Mouse (Mus musculus) MEL (cell line): ENCODE measurements at regions not wholly inside any gene's neighbourhood (a gene's known extent, or its start where the extent isn't known, plus 50 kb on each side); places are given as distances from the start of the nearest gene placed in this dataset.

Source experiments
- DNase-seq: peaks from one replicate; pipeline ENCODE4 v3.0.0; 2011; ENCODE audit warnings: low read depth, low spot score
- H3K27ac ChIP-seq: 2 replicates; pipeline ENCODE4 v1.5.1; 2012; ENCODE audit warnings: low read depth, mild to moderate bottlenecking, control low read depth, low read length, moderate library complexity; ENCODE audit not compliant: control insufficient read depth
- H3K27me3 ChIP-seq, 2 experiments: fragments of 150-350 bp in 1 of 2; sonication (generic) in 1 of 2; 2 replicates each; pipeline ENCODE4 v1.6.1; 2012; ENCODE audit warnings: low read length in 2 of 2, mild to moderate bottlenecking in 2 of 2, improper control_type of control experiment in 1 of 2, moderate library complexity in 1 of 2; ENCODE audit not compliant: insufficient read depth in 2 of 2, control insufficient read depth in 1 of 2
- H3K36me3 ChIP-seq, 2 experiments: 2 replicates each; pipeline ENCODE4 v1.6.1; 2012 to 2014; ENCODE audit warnings: low read length in 2 of 2, improper control_type of control experiment in 1 of 2, inconsistent platforms in 1 of 2, mild to moderate bottlenecking in 1 of 2; ENCODE audit not compliant: insufficient read depth in 2 of 2, control insufficient read depth in 1 of 2
- H3K4me1 ChIP-seq, 2 experiments: fragments of 150-350 bp in 1 of 2; sonication (generic) in 1 of 2; 2 replicates each; pipeline ENCODE4 v1.6.1; 2012; ENCODE audit warnings: low read length in 2 of 2, improper control_type of control experiment in 1 of 2, mild to moderate bottlenecking in 1 of 2; ENCODE audit not compliant: insufficient read depth in 2 of 2, control insufficient read depth in 1 of 2
- H3K4me3 ChIP-seq, 2 experiments: fragments of 150-350 bp in 1 of 2; sonication (generic) in 1 of 2; 2 replicates each; pipeline ENCODE4 v1.5.1; 2012; ENCODE audit warnings: low read depth in 2 of 2, low read length in 2 of 2, mild to moderate bottlenecking in 2 of 2, moderate library complexity in 2 of 2, control low read depth in 1 of 2, improper control_type of control experiment in 1 of 2; ENCODE audit not compliant: control insufficient read depth in 1 of 2, insufficient read depth in 1 of 2
- H3K79me2 ChIP-seq: 2 replicates; pipeline ENCODE4 v1.6.1; 2012; ENCODE audit warnings: mild to moderate bottlenecking, low read length, moderate library complexity; ENCODE audit not compliant: control insufficient read depth, poor library complexity, insufficient read depth
- H3K9ac ChIP-seq: 2 replicates; pipeline ENCODE4 v1.6.1; 2012; ENCODE audit warnings: low read depth, mild to moderate bottlenecking, control low read depth, low read length, moderate library complexity; ENCODE audit not compliant: control insufficient read depth, poor library complexity, severe bottlenecking
- H3K9me3 ChIP-seq: fragments of 150-350 bp; sonication (generic); replicated peaks from 2 replicates; pipeline ENCODE4 v1.6.1; 2012; ENCODE audit warnings: mild to moderate bottlenecking, low read length, improper control_type of control experiment, moderate library complexity; ENCODE audit not compliant: insufficient read depth
- BHLHE40 ChIP-seq: IDR thresholded peaks from 2 replicates; pipeline ENCODE4 v1.6.1; 2012; ENCODE audit warnings: low read depth, mild to moderate bottlenecking, inconsistent platforms, low read length, improper control_type of control experiment, borderline replicate concordance
- CHD1 ChIP-seq: IDR thresholded peaks from 2 replicates; pipeline ENCODE4 v1.6.1; 2012; ENCODE audit warnings: low read depth, mild to moderate bottlenecking, inconsistent platforms, low read length, improper control_type of control experiment
- CHD2 ChIP-seq: IDR thresholded peaks from 2 replicates; pipeline ENCODE4 v1.6.1; 2011; ENCODE audit warnings: low read length, improper control_type of control experiment
- CTCF ChIP-seq, 3 experiments: IDR thresholded peaks in 2 of 3; conservative IDR thresholded peaks in 1 of 3; 2 replicates each; pipeline ENCODE4 v1.5.1; 2011 to 2012; ENCODE audit warnings: low read length in 3 of 3, low read depth in 2 of 3, mild to moderate bottlenecking in 2 of 3, improper control_type of control experiment in 1 of 3, inconsistent platforms in 1 of 3, mixed read lengths in 1 of 3, moderate library complexity in 1 of 3; ENCODE audit not compliant: control insufficient read depth in 1 of 3, insufficient read depth in 1 of 3, poor library complexity in 1 of 3, severe bottlenecking in 1 of 3
- E2F4 ChIP-seq: IDR thresholded peaks from 2 replicates; pipeline ENCODE4 v1.6.1; 2011; ENCODE audit warnings: low read depth, low read length, improper control_type of control experiment, borderline replicate concordance
- ELF1 ChIP-seq: IDR thresholded peaks from 2 replicates; pipeline ENCODE4 v1.6.1; 2014; ENCODE audit warnings: low read depth, mild to moderate bottlenecking, inconsistent platforms, low read length, improper control_type of control experiment, moderate library complexity
- ETS1 ChIP-seq: IDR thresholded peaks from 2 replicates; pipeline ENCODE4 v1.6.1; 2012; ENCODE audit warnings: low read depth, mild to moderate bottlenecking, inconsistent platforms, low read length, improper control_type of control experiment, moderate library complexity
- GABPA ChIP-seq: IDR thresholded peaks from 2 replicates; pipeline ENCODE4 v1.6.1; 2012; ENCODE audit warnings: low read depth, mild to moderate bottlenecking, inconsistent platforms, low read length, improper control_type of control experiment, moderate library complexity
- GATA1 ChIP-seq: IDR thresholded peaks from 2 replicates; pipeline ENCODE4 v1.6.1; 2011; ENCODE audit warnings: low read depth, low read length, improper control_type of control experiment
- HCFC1 ChIP-seq: IDR thresholded peaks from 2 replicates; pipeline ENCODE4 v1.6.1; 2012; ENCODE audit warnings: low read depth, mild to moderate bottlenecking, inconsistent platforms, low read length, improper control_type of control experiment, moderate library complexity
- KAT2A ChIP-seq: conservative IDR thresholded peaks from 2 replicates; pipeline ENCODE4 v1.6.1; 2012; ENCODE audit warnings: low read depth, low read length, improper control_type of control experiment, inconsistent platforms
- MAX ChIP-seq: IDR thresholded peaks from 2 replicates; pipeline ENCODE4 v1.6.1; 2011; ENCODE audit warnings: low read length, improper control_type of control experiment
- MAZ ChIP-seq: IDR thresholded peaks from 2 replicates; pipeline ENCODE4 v1.6.1; 2012; ENCODE audit warnings: low read depth, mild to moderate bottlenecking, inconsistent platforms, low read length, improper control_type of control experiment
- MEF2A ChIP-seq: IDR thresholded peaks from 2 replicates; pipeline ENCODE4 v1.6.1; 2014; ENCODE audit warnings: low read depth, mild to moderate bottlenecking, inconsistent platforms, low read length, improper control_type of control experiment; ENCODE audit not compliant: poor library complexity, insufficient replicate concordance, severe bottlenecking; ENCODE audit errors: extremely low read depth
- MXI1 ChIP-seq: IDR thresholded peaks from 2 replicates; pipeline ENCODE4 v1.6.1; 2011; ENCODE audit warnings: mild to moderate bottlenecking, low read depth, low read length, improper control_type of control experiment
- NELFE ChIP-seq: IDR thresholded peaks from 2 replicates; pipeline ENCODE4 v1.6.1; 2011; ENCODE audit warnings: low read depth, low read length, improper control_type of control experiment
- NRF1 ChIP-seq: IDR thresholded peaks from 2 replicates; pipeline ENCODE4 v1.6.1; 2014; ENCODE audit warnings: low read depth, mild to moderate bottlenecking, inconsistent platforms, low read length, improper control_type of control experiment, moderate library complexity; ENCODE audit not compliant: poor library complexity, insufficient read depth, severe bottlenecking
- POLR2AphosphoS2 ChIP-seq: IDR thresholded peaks from 2 replicates; pipeline ENCODE4 v1.6.1; 2011; ENCODE audit warnings: low read length, improper control_type of control experiment
- POLR2AphosphoS5 ChIP-seq: IDR thresholded peaks from 2 replicates; pipeline ENCODE4 v1.6.1; 2012; ENCODE audit warnings: low read depth, borderline replicate concordance, mild to moderate bottlenecking, inconsistent platforms, low read length, moderate library complexity, mixed read lengths
- RCOR1 ChIP-seq: IDR thresholded peaks from 2 replicates; pipeline ENCODE4 v1.6.1; 2012; ENCODE audit warnings: low read depth, mild to moderate bottlenecking, inconsistent platforms, low read length, improper control_type of control experiment
- SIN3A ChIP-seq: IDR thresholded peaks from 2 replicates; pipeline ENCODE4 v1.6.1; 2012; ENCODE audit warnings: low read length, improper control_type of control experiment, inconsistent platforms
- SMC3 ChIP-seq: IDR thresholded peaks from 2 replicates; pipeline ENCODE4 v1.6.1; 2011; ENCODE audit warnings: low read depth, low read length, improper control_type of control experiment
- TAL1 ChIP-seq: IDR thresholded peaks from 2 replicates; pipeline ENCODE4 v1.6.1; 2012; ENCODE audit warnings: mild to moderate bottlenecking, inconsistent platforms, low read length, moderate library complexity, mixed read lengths
- TCF12 ChIP-seq: IDR thresholded peaks from 2 replicates; pipeline ENCODE4 v1.6.1; 2014; ENCODE audit warnings: low read depth, mild to moderate bottlenecking, inconsistent platforms, low read length, improper control_type of control experiment, moderate library complexity
- UBTF ChIP-seq: IDR thresholded peaks from 2 replicates; pipeline ENCODE4 v1.6.1; 2012; ENCODE audit warnings: low read depth, mild to moderate bottlenecking, inconsistent platforms, low read length, improper control_type of control experiment, moderate library complexity, borderline replicate concordance; ENCODE audit not compliant: insufficient read depth
- USF2 ChIP-seq, 2 experiments: IDR thresholded peaks; 2 replicates each; pipeline ENCODE4 v1.6.1; 2011 to 2012; ENCODE audit warnings: improper control_type of control experiment in 2 of 2, low read length in 2 of 2, borderline replicate concordance in 1 of 2, inconsistent platforms in 1 of 2, low read depth in 1 of 2, mild to moderate bottlenecking in 1 of 2; ENCODE audit not compliant: insufficient read depth in 1 of 2
- ZC3H11A ChIP-seq: IDR thresholded peaks from 2 replicates; pipeline ENCODE4 v1.6.1; 2012; ENCODE audit warnings: low read depth, mild to moderate bottlenecking, inconsistent platforms, low read length, improper control_type of control experiment
- ZMIZ1 ChIP-seq: IDR thresholded peaks from 2 replicates; pipeline ENCODE4 v1.6.1; 2012; ENCODE audit warnings: low read depth, mild to moderate bottlenecking, inconsistent platforms, low read length, improper control_type of control experiment, moderate library complexity

DNA sequence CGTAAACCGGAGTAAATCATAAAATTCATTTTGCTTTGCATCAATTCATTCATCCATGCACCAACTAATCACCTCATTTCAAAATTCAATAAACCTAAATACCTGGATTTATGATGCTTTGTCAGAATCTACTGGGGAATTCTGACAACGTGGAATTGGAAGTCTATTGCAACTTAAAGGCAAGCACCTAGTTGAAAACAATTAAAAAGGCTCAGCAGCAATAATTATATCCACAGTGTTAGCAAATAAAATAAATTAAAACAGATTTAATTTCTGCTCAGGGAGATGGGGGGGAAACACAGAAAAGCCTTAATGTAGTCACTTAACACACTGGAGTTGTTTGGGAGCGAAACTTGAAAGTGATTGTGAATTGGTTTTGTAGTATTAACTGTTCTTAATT, 430.3 kb upstream of the Tenm3 start:
- TF ChIP-seq GATA1 (no peak), NRF1 (no peak)
- no peak for DNase-seq

DNA sequence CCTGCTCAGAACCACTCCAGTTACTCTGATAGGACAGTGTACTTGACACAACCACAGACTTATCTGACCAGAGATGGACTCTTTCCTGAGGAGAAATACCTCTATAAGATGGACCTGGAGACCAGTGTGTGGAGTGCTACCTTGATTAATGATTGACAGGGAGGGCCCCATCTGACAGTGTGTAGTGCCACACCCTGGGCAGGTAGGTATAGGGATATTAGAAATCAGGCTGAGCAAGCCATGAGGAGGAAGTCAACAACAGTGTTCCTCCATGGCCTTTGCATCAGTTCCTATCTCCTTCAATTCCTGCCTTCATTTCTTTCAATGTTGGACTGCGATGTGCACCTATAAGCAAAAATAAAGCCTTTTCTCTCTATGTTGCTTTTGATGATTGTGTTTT, 429.4 kb upstream of the Tenm3 start:
- H3K27ac ChIP-seq, result no peak overlapping the region
- H3K27me3 ChIP-seq, result no peaks in the 10 kb centered on the region
- H3K4me1 ChIP-seq, result no peaks in the 10 kb centered on the region
- no peaks in the 10 kb centered on the region for H3K36me3 ChIP-seq
- H3K9me3 ChIP-seq, result no peaks in the 10 kb centered on the region
- H3K9ac ChIP-seq, result no peak overlapping the region
- no peaks in the 10 kb centered on the region for H3K79me2 ChIP-seq
- no peak for TF ChIP-seq MAX
- no peak for TF ChIP-seq GATA1
- no peak for TF ChIP-seq KAT2A
- no peak for TF ChIP-seq UBTF
- TF ChIP-seq MAZ, result no peak
- no peak for TF ChIP-seq RCOR1
- no peak for TF ChIP-seq HCFC1
- no peak for TF ChIP-seq SMC3
- no peak for TF ChIP-seq ZC3H11A
- TF ChIP-seq ETS1, result no peak
- no peak for TF ChIP-seq CHD2
- TF ChIP-seq BHLHE40, result no peak
- no peak for TF ChIP-seq GABPA
- no peak for TF ChIP-seq POLR2AphosphoS2
- no peak for TF ChIP-seq NRF1
- TF ChIP-seq TCF12, result no peak
- no peak for TF ChIP-seq POLR2AphosphoS5
- TF ChIP-seq E2F4, result no peak
- no peak for DNase-seq
- no peak overlapping the region for H3K4me3 ChIP-seq

More for the DNA sequence above, 430.3 kb upstream of the Tenm3 start:
- no peak overlapping the region for H3K27ac ChIP-seq
- no peak overlapping the region for H3K4me3 ChIP-seq
- H3K79me2 ChIP-seq, result no peaks in the 10 kb centered on the region
- H3K4me1 ChIP-seq, result no peaks in the 10 kb centered on the region
- H3K36me3 ChIP-seq, result no peaks in the 10 kb centered on the region
- no peaks in the 10 kb centered on the region for H3K27me3 ChIP-seq
- no peaks in the 10 kb centered on the region for H3K9me3 ChIP-seq
- H3K9ac ChIP-seq, result no peak overlapping the region

GRCm38 (mm10) chr8:49263416-49263815, 419.7 kb upstream of the Tenm3 start:
- Histone ChIP-seq H3K9me3 (no peaks in the 10 kb centered on the region), H3K4me1 (no peaks in the 10 kb centered on the region), H3K4me3 (no peak overlapping the region), H3K27ac (no peak overlapping the region), H3K9ac (no peak overlapping the region), H3K27me3 (no peaks in the 10 kb centered on the region), H3K36me3 (no peaks in the 10 kb centered on the region), H3K79me2 (no peaks in the 10 kb centered on the region)
- DNase-seq, result no peak
- TF ChIP-seq ELF1 (no peak), MXI1 (no peak), SIN3A (no peak), TAL1 (no peak), MEF2A (no peak), NRF1 (no peak), CTCF (IDR thresholded peaks at IDR 0.05 in 2 of 3, conservative IDR thresholded peaks at IDR 0.05 in 1 of 3; ENCODE audit: control insufficient read depth in 1 of 3, insufficient read depth in 1 of 3, low read depth in 2 of 3, low read length in 3 of 3, poor library complexity in 1 of 3, severe bottlenecking in 1 of 3) (no peak), USF2 (IDR thresholded peaks at IDR 0.05; ENCODE audit: borderline replicate concordance in 1 of 2, insufficient read depth in 1 of 2, low read depth in 1 of 2, low read length in 2 of 2) (no peak), TCF12 (no peak), CHD1 (no peak), ETS1 (no peak), NELFE (no peak), POLR2AphosphoS5 (no peak), ZMIZ1 (no peak)
